Mouse (Mus musculus) stomach, adult 2 months (tissue): ENCODE results near the gene Pea15a. TPM values are rescaled to one million over a fixed set of nuclear protein-coding genes. Genes with fewer than 3 reads are reported as not detected.

Experiments
- polyA plus RNA-seq: library from polyadenylated mRNA; depleted of rRNA; stranded (reverse); fragments of >200 nt; gene quantifications from 2 replicates; pipeline ENCODE4 v1.2.3, GENCODE M21; 2012; rRNA removed

Pea15a gene
- polyA plus RNA-seq = 17.5 and 18.0 TPM in 2 replicates

DNA sequence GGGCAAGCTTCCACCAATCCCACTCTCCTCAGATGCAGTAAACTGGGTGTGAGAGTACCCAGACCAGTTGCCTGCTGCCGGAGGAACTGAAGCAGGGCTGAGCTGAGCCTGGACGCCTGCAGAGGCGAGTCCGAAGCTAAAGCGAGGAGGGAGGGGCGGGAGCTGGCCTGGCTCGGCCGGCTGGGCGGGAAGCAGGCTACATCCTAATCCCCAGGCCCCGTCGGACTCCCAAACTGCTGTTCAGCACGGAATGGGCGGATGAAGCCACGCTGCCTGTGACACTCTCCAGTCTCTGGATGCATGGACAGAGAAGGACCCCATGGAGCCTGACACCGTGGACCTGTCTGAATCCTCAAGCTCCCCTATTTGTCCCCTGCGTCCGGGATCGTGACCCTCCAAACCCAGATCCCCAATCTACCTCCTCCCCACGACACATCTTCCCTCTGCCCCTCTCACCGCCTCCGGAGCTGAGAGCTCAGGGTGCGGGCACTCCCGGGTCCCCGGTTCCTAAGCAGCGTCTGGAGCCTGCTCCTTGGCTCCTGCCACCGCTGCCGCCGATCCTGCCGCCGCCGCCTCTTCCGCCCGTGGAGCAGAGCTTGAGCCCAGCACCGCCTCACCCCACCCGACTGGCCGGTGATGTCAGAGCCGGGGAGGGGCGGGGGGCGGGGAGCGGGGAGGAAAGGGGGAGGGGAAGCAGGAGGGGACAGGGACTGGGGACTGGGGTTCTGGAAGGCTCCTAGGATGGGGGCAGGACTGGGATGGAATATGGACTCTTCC, at the start of gene Pea15a:
TSS of gene Pea15a (minus strand) at position 664 of the 777 bp plus-strand sequence.

DNA sequence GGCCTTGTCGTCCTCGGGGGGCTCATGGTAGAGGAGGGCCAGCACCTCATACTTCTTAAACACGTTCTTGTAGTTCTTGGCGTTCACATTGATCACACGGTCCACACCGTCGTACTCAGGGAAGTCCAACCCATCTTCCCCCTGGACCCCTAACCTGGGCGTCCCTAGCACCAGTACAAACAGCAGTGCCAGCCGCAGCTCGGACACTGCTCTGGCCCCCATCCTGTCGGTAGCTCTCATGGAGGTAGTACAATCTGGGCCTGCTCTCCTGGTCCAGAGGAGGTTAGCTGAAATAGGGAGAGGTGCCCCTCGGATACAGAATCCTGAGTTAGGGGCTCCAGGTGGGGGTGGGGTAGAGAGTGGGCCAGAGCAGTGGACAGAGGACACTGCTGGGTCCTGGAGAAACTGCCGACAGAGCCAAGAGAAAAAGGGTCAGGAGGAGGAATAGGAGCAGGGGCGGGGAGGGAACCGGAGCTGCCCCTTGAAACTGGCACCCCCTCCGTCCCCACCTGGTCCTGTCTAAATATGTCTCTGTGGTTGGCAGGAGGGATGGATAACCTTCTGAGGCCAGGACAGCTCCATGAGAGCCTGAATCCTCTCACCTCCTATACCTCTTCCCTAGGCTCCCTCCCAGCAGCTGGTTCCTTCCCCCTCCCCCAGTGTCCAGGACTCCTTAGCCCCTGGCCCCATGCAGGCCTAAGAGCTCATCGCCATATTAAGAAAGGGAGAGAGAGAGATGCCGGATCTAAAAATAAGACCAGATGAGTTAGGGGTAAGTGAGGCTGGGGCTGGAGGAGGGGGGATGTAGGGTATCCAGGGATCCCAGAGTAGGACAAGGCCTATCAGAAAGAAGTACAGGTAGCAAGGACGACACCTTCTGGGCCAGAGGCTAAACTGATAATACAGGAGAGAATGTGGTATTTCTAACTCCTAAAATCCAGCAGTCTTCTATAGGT, 13.1 kb upstream of the Pea15a start, which contains the start of gene Casq1:
TSS of gene Casq1 (minus strand) at position 418 of the 956 bp plus-strand sequence.

DNA sequence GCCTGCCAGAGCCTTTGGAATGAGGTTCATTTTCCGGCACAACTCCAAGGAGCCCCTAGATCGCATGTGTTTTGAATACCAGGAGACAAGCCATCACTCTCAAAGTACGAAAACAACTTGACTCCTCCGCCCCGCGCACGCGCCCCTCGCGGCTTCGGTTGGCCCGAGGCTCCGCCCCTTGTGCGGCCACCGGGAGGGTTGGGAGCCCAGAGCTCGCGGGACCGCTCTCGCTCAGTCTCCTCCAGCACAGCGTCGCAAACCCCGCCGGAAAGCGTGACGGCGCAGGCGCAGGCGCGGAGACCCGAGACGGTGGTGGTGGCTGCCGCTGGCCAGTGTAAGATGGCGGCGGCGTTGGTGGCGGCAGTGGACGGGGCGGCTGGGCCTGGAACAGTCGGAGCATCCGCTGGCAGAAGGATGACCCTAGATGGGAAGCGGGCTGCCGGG, 58.7 kb downstream of the Pea15a start, which contains the start of gene Dcaf8:
TSS of gene Dcaf8 (plus strand) at position 250 of the 444 bp plus-strand sequence.

Other genes starting within 250 kb of the Pea15a start
- 2.1 and 2.7 TPM in 2 replicates for gene Vangl2, start 178.4 kb downstream of the Pea15a start, polyA plus RNA-seq
- gene Nhlh1, start 149.2 kb downstream of the Pea15a start, polyA plus RNA-seq = not detected in 2 replicates
- 9.9 and 13.8 TPM in 2 replicates for gene Copa, start 124.3 kb downstream of the Pea15a start, polyA plus RNA-seq
- gene Ncstn, start 124.0 kb downstream of the Pea15a start, polyA plus RNA-seq = 29.2 and 36.4 TPM in 2 replicates
- 38.8 and 43.0 TPM in 2 replicates for gene Pex19, start 80.0 kb downstream of the Pea15a start, polyA plus RNA-seq
- 12.9 and 15.0 TPM in 2 replicates for gene Dcaf8, start 58.7 kb downstream of the Pea15a start, polyA plus RNA-seq
- gene Casq1, start 13.1 kb upstream of the Pea15a start, polyA plus RNA-seq = 4.1 and 8.0 TPM in 2 replicates
- gene Atp1a4, start 51.6 kb upstream of the Pea15a start, polyA plus RNA-seq = 0.10 TPM in 1 of 2 replicates, not detected in the other
- gene Igsf8, start 54.8 kb upstream of the Pea15a start, polyA plus RNA-seq = 52.9 and 69.9 TPM in 2 replicates
- gene Atp1a2, start 91.3 kb upstream of the Pea15a start, polyA plus RNA-seq = 5.7 and 8.7 TPM in 2 replicates
- 0.12 and 0.14 TPM in 2 replicates for gene Kcnj9, start 122.5 kb upstream of the Pea15a start, polyA plus RNA-seq
- gene Kcnj10, start 134.4 kb upstream of the Pea15a start, polyA plus RNA-seq = 0.18 and 0.25 TPM in 2 replicates
- 2.8 and 3.3 TPM in 2 replicates for gene Pigm, start 169.7 kb upstream of the Pea15a start, polyA plus RNA-seq